Mouse (Mus musculus) C2C12 (cell line): ENCODE measurements at regions not wholly inside any gene's neighbourhood (a gene's known extent, or its start where the extent isn't known, plus 50 kb on each side); places are given as distances from the start of the nearest gene placed in this dataset.

ENCODE experiments used
- CEBPB ChIP-seq: IDR thresholded peaks from one replicate; pipeline ENCODE4 v1.6.1; 2011; ENCODE audit warnings: low read depth, mild to moderate bottlenecking, control low read depth, moderate library complexity
- CTCF ChIP-seq: IDR thresholded peaks from one replicate; pipeline ENCODE4 v1.5.1; 2011; ENCODE audit not compliant: control insufficient read depth, insufficient read depth, insufficient read length
- MAX ChIP-seq: IDR thresholded peaks from one replicate; pipeline ENCODE4 v1.6.1; 2011; ENCODE audit warnings: mild to moderate bottlenecking, control low read depth
- MYOD1 ChIP-seq: IDR thresholded peaks from one replicate; pipeline ENCODE4 v1.6.1; 2011; ENCODE audit warnings: low read depth; ENCODE audit not compliant: control insufficient read depth, insufficient read length
- MYOG ChIP-seq: IDR thresholded peaks from one replicate; pipeline ENCODE4 v1.6.1; 2011; ENCODE audit not compliant: control insufficient read depth, insufficient read length; ENCODE audit errors: extremely low read depth
- USF1 ChIP-seq: IDR thresholded peaks from one replicate; pipeline ENCODE4 v1.6.1; 2011; ENCODE audit warnings: low read depth, mild to moderate bottlenecking, control low read depth, moderate library complexity

- no peak for TF ChIP-seq CTCF
- TF ChIP-seq CEBPB: no peak
- TF ChIP-seq MAX: no peak
- TF ChIP-seq MYOG: no peak
- no peak for TF ChIP-seq MYOD1
- TF ChIP-seq USF1: no peak
Observed at GRCm38 (mm10) chr16:93110451-93110850, 284.5 kb upstream of the Runx1 start.
